ENCODE assay signal across 17 mouse cellular contexts in the genomic region with DNA sequence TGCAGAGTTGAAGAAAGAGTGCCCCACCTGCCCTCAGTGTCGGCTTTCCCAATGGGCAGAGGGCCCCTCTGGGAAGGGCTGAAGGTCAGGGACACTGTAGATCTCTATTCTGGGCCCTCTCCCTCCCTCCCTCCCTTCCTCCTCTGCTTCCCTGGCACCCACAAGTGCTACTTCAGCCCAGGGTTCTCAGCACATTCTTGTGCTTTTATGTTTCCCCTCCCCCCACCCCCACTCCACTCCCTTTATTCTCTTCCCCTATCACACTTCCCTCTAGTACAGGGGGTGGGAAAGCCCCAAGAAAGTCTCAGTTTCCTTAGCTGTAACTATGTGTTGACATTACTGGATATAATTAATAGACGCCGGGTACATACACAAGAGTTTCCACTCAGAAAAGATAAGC. TPM values are rescaled to one million over a fixed set of nuclear protein-coding genes. Genes with fewer than 3 reads are reported as not detected.
DNase-seq lines count a peak whose midpoint lies in the region; ATAC-seq and TF ChIP-seq lines count a peak whose summit lies in the region.
"Had no signal": no experiment of that assay in that cellular context is flagged by ENCODE, and none has a peak within 500 bp of the region (broad histone marks: within the 10 kb centered on the region; RNA-seq: fewer than 3 reads in every experiment).

No protein-coding gene starts in this region.

- H3K27me3 ChIP-seq in CH12.LX (replicated peaks), result peaks cover 21% of the 10 kb centered on the region
- H3K27me3 ChIP-seq in forebrain, postnatal 0 days (ENCODE audit: insufficient read depth, low read length), result 0 out of 2 replicates have a peak, but pooled peaks cover under 1% of the 10 kb centered on the region
- H3K27me3 ChIP-seq in midbrain, embryonic 15.5 days (replicated peaks), result no peaks in the 10 kb centered on the region

- WGBS in forebrain, postnatal 0 days, result 47% methylated on average over 3 of the region's 3 CpGs
- 44% methylated on average over 3 of the region's 3 CpGs for WGBS in midbrain, embryonic 15.5 days

- intact Hi-C loops in heart, postnatal 36 days (cut with DNase I), result no loop called here

- no peak for TF ChIP-seq CTCF in CH12.LX (conservative IDR thresholded peaks at IDR 0.05 in 1 of 2, IDR thresholded peaks at IDR 0.05 in 1 of 2; ENCODE audit: low read depth in 2 of 2, low read length in 2 of 2)
- TF ChIP-seq CTCF in forebrain, postnatal 0 days (IDR thresholded peaks at IDR 0.05; ENCODE audit: low read depth), result no peak

- H3K9ac ChIP-seq in CH12.LX (ENCODE audit: insufficient read depth, low read depth), result no peak overlapping the region
- no peak overlapping the region for H3K9ac ChIP-seq in forebrain, postnatal 0 days
- no peak overlapping the region for H3K9ac ChIP-seq in midbrain, embryonic 15.5 days
- H3K9ac ChIP-seq: limb, embryonic 12.5 days had no signal

- dilution Hi-C loops in CH12.LX (cut with MboI; ENCODE audit: extremely low pct_ligation_motif_present, extremely low pct_unique_long_range_greater_than_20kb, low sequenced_read_pairs), result no loop called here

- H3K9me3 ChIP-seq in CH12.LX (replicated peaks; ENCODE audit: low read length), result peaks cover 3% of the 10 kb centered on the region
- H3K9me3 ChIP-seq in forebrain, postnatal 0 days (ENCODE audit: low read length), result no peaks in the 10 kb centered on the region
- no peaks in the 10 kb centered on the region for H3K9me3 ChIP-seq in midbrain, embryonic 15.5 days
- H3K9me3 ChIP-seq: limb, embryonic 12.5 days had no signal

- TF ChIP-seq EP300 in CH12.LX (IDR thresholded peaks at IDR 0.05; ENCODE audit: low read length), result no peak; the same call in 1 of the 2 replicates

- no peaks in the 10 kb centered on the region for H3K36me3 ChIP-seq in CH12.LX (replicated peaks in 1 of 2; ENCODE audit: control insufficient read depth in 1 of 2, insufficient read depth in 1 of 2, low read length in 1 of 2)
- H3K36me3 ChIP-seq in forebrain, postnatal 0 days (ENCODE audit: insufficient read depth), result no peaks in the 10 kb centered on the region
- no peaks in the 10 kb centered on the region for H3K36me3 ChIP-seq in midbrain, embryonic 15.5 days (replicated peaks)
- H3K36me3 ChIP-seq: limb, embryonic 12.5 days had no signal

- no peak overlapping the region for H3K27ac ChIP-seq in CH12.LX (ENCODE audit: insufficient read depth, low read depth)
- H3K27ac ChIP-seq in forebrain, postnatal 0 days (ENCODE audit: low read depth, low read length), result no peak overlapping the region
- H3K27ac ChIP-seq in midbrain, embryonic 15.5 days, result peak overlapping the region; percentile 99; the same call in 1 of the 2 replicates
- H3K27ac ChIP-seq: limb, embryonic 12.5 days had no signal

- H3K79me2 ChIP-seq in CH12.LX (replicated peaks; ENCODE audit: control insufficient read depth, extremely low read depth, insufficient read depth, poor library complexity, severe bottlenecking), result no peaks in the 10 kb centered on the region

- H3K4me2 ChIP-seq in CH12.LX (ENCODE audit: insufficient read depth, low read depth, poor library complexity, severe bottlenecking), result no peak overlapping the region
- peak overlapping the region; percentile 19 for H3K4me2 ChIP-seq in forebrain, postnatal 0 days (ENCODE audit: low read depth)
- H3K4me2 ChIP-seq in midbrain, embryonic 15.5 days, result peak overlapping the region; percentile 81
- H3K4me2 ChIP-seq: limb, embryonic 12.5 days had no signal

- DNase-seq in CH12.LX (ENCODE audit: extremely low read depth) (peak; percentile 48), ES-CJ7 (ENCODE audit: low read depth, low spot score) (peak; percentile 48)
- no peak for DNase-seq in forebrain, postnatal 0 days
- no peak for DNase-seq in retina, postnatal 1 day
- no peak for DNase-seq in heart, postnatal 36 days
- no peak for DNase-seq in spleen, postnatal 4 days (ENCODE audit: low spot score in 2 of 2)
- DNase-seq: gastrocnemius, postnatal 25 days; thymus, postnatal 36 days had no signal

- H3K4me1 ChIP-seq in CH12.LX (ENCODE audit: control insufficient read depth in 1 of 2, insufficient read depth in 2 of 2), result peaks cover 3 to 47% of the 10 kb centered on the region in 2 experiments; a peak in 2 of 4 replicates
- H3K4me1 ChIP-seq in forebrain, postnatal 0 days (ENCODE audit: insufficient read depth), result peaks cover 47% of the 10 kb centered on the region
- peaks cover 80% of the 10 kb centered on the region for H3K4me1 ChIP-seq in midbrain, embryonic 15.5 days

- no peak for ATAC-seq in forebrain, postnatal 0 days
- no peak for ATAC-seq in midbrain, embryonic 15.5 days (replicated peaks)
- ATAC-seq: inflammation-experienced regulatory T-cells, adult 6 months had no signal

- no peak for TF ChIP-seq POLR2A in CH12.LX (IDR thresholded peaks at IDR 0.05; ENCODE audit: low read depth, low read length)

- H3K4me3 ChIP-seq in CH12.LX (replicated peaks in 1 of 3; ENCODE audit: low read depth in 2 of 3, low read length in 2 of 3, poor library complexity in 1 of 3), result no peak overlapping the region
- H3K4me3 ChIP-seq in forebrain, postnatal 0 days (ENCODE audit: low read depth, low read length), result no peak overlapping the region
- no peak overlapping the region for H3K4me3 ChIP-seq in midbrain, embryonic 15.5 days
- H3K4me3 ChIP-seq: limb, embryonic 12.5 days had no signal

- in situ Hi-C loops in CH12.LX (cut with MboI; ENCODE audit: low pct_ligation_motif_present, low pct_unique_long_range_greater_than_20kb, low sequenced_read_pairs), result no loop called here

- TF ChIP-seq RAD21 in CH12.LX (IDR thresholded peaks at IDR 0.05; ENCODE audit: low read depth, low read length), result no peak

TF ChIP-seq in CH12.LX, 34 proteins besides CTCF, POLR2A, EP300 and RAD21:
- TF ChIP-seq USF2 (conservative IDR thresholded peaks at IDR 0.05; ENCODE audit: low read depth, low read length) (no peak), CHD2 (IDR thresholded peaks at IDR 0.05; ENCODE audit: low read length) (peak; percentile 34; the same call in 1 of the 2 replicates)

RNA-seq across cellular contexts. Expression of a gene that starts 3.4 kb away (rescaled TPM):
- not detected in 2 replicates for total RNA-seq in CH12.LX (2012; rRNA removed)
- total RNA-seq in CH12.LX (2014; rRNA removed), result not detected in 2 replicates
- polyA plus RNA-seq in CH12.LX (2012; ENCODE audit: insufficient read length, low read depth), result not detected in 2 replicates
- total RNA-seq in forebrain, postnatal 0 days (2014; rRNA removed), result 3.4 and 5.0 TPM in 2 replicates
- 0.31 and 0.48 TPM in 2 replicates for polyA plus RNA-seq in forebrain, postnatal 0 days (2015; fragmentation: Nextera tagmentation; extraction: Ambion mirVana)
- polyA plus RNA-seq in midbrain, embryonic 15.5 days (2015; fragmentation: Nextera tagmentation; extraction: Ambion mirVana), result 3.7 and 3.8 TPM in 2 replicates
- not detected for total RNA-seq in heart, postnatal 36 days (2021)
- total RNA-seq: gastrocnemius, postnatal 25 days had no signal
- polyA plus RNA-seq: heart, embryonic 14.5 days; inflammation-experienced regulatory T-cells, adult 6 months; liver, embryonic 16.5 days had no signal

RNA-seq across cellular contexts. Expression of a gene that starts 3.4 kb away (rescaled TPM):
- total RNA-seq in CH12.LX (2012; rRNA removed) (not detected in 2 replicates), CH12.LX (2014; rRNA removed) (not detected in 2 replicates)
- not detected in 2 replicates for polyA plus RNA-seq in CH12.LX (2012; ENCODE audit: insufficient read length, low read depth)
- total RNA-seq in forebrain, postnatal 0 days (2014; rRNA removed), result 13.3 and 14.9 TPM in 2 replicates
- 14.7 and 15.1 TPM in 2 replicates for polyA plus RNA-seq in forebrain, postnatal 0 days (2015; fragmentation: Nextera tagmentation; extraction: Ambion mirVana)
- polyA plus RNA-seq in midbrain, embryonic 15.5 days (2015; fragmentation: Nextera tagmentation; extraction: Ambion mirVana), result 14.9 and 19.8 TPM in 2 replicates
- not detected for total RNA-seq in heart, postnatal 36 days (2021)
- total RNA-seq: gastrocnemius, postnatal 25 days had no signal
- polyA plus RNA-seq: heart, embryonic 14.5 days; inflammation-experienced regulatory T-cells, adult 6 months; liver, embryonic 16.5 days had no signal

RNA-seq across cellular contexts. Expression of a gene that starts 34.9 kb away (rescaled TPM):
- total RNA-seq in CH12.LX (2012; rRNA removed), result not detected in 2 replicates
- total RNA-seq in CH12.LX (2014; rRNA removed), result not detected in 2 replicates
- polyA plus RNA-seq in CH12.LX (2012; ENCODE audit: insufficient read length, low read depth), result not detected in 2 replicates
- total RNA-seq in forebrain, postnatal 0 days (2014; rRNA removed), result 0.92 TPM in 1 of 2 replicates, not detected in the other
- polyA plus RNA-seq in forebrain, postnatal 0 days (2015; fragmentation: Nextera tagmentation; extraction: Ambion mirVana), result not detected in 2 replicates
- polyA plus RNA-seq in midbrain, embryonic 15.5 days (2015; fragmentation: Nextera tagmentation; extraction: Ambion mirVana), result 0.58 TPM in 1 of 2 replicates, not detected in the other
- total RNA-seq in heart, postnatal 36 days (2021), result not detected
- total RNA-seq: gastrocnemius, postnatal 25 days; layer of hippocampus, postnatal 25 days had no signal
- polyA plus RNA-seq: cerebellum, adult 2 months; heart, embryonic 14.5 days; inflammation-experienced regulatory T-cells, adult 6 months; kidney, embryonic 16.5 days; limb, embryonic 12.5 days; liver, embryonic 16.5 days; stomach, embryonic 16.5 days had no signal

RNA-seq across cellular contexts. Expression of a gene that starts 55.1 kb away (rescaled TPM):
- total RNA-seq in CH12.LX (2012; rRNA removed) (1.0 and 2.5 TPM in 2 replicates), CH12.LX (2014; rRNA removed) (0.32 TPM in 1 of 2 replicates, not detected in the other)
- polyA plus RNA-seq in CH12.LX (2012; ENCODE audit: insufficient read length, low read depth), result 1.1 and 1.3 TPM in 2 replicates
- total RNA-seq in forebrain, postnatal 0 days (2014; rRNA removed), result 2.6 and 3.2 TPM in 2 replicates
- polyA plus RNA-seq in forebrain, postnatal 0 days (2015; fragmentation: Nextera tagmentation; extraction: Ambion mirVana), result 0.70 and 1.2 TPM in 2 replicates
- 1.1 and 1.5 TPM in 2 replicates for polyA plus RNA-seq in midbrain, embryonic 15.5 days (2015; fragmentation: Nextera tagmentation; extraction: Ambion mirVana)
- 10 to 100 TPM; 16.5 to 17.9 TPM for total RNA-seq in heart, postnatal 36 days (2021)
- polyA plus RNA-seq: inflammation-experienced regulatory T-cells, adult 6 months had no signal

Comparison
In these comparisons a context has a peak if more than half of its experiments do, and no peak if none do; other contexts are left out.
1. DNase-seq: peak in CH12.LX (single experiment) and ES-CJ7 (single experiment); none in forebrain, postnatal 0 days (single experiment), retina, postnatal 1 day (single experiment), heart, postnatal 36 days (0 of 2) and spleen, postnatal 4 days (0 of 2).
2. RNA of a gene that starts 3.4 kb away (total RNA-seq): 13.3 to 14.9 TPM in forebrain, postnatal 0 days; not detected in CH12.LX and not detected in heart, postnatal 36 days; every median in the first group is over 10 times any median in the second.